9 mouse cellular contexts compared by ENCODE assay signal in genomic region chr5:30072377-30072776, GRCm38 (mm10). TPM values are rescaled to one million over a fixed set of nuclear protein-coding genes. Genes with fewer than 3 reads are reported as not detected.
DNase-seq lines count a peak whose midpoint lies in the region; ATAC-seq and TF ChIP-seq lines count a peak whose summit lies in the region.
"Had no signal": no experiment of that assay in that cellular context is flagged by ENCODE, and none has a peak within 500 bp of the region (broad histone marks: within the 10 kb centered on the region; RNA-seq: fewer than 3 reads in every experiment).

No protein-coding gene starts in this region.

- TF ChIP-seq EP300 in MEL (IDR thresholded peaks at IDR 0.05; ENCODE audit: low read depth in 1 of 2, low read length in 2 of 2) = no peak

- intact Hi-C loops in left cerebral cortex, postnatal 36 days (cut with DNase I) = no loop called here

- no peak overlapping the region for H3K27ac ChIP-seq in heart, embryonic 13.5 days (replicated peaks)
- H3K27ac ChIP-seq in MEL (ENCODE audit: control insufficient read depth, low read depth, low read length) = peak overlapping the region; percentile 44
- H3K27ac ChIP-seq in hindbrain, embryonic 13.5 days = no peak overlapping the region
- H3K27ac ChIP-seq in midbrain, embryonic 13.5 days = no peak overlapping the region

- no peaks in the 10 kb centered on the region for H3K9me3 ChIP-seq in heart, embryonic 13.5 days
- H3K9me3 ChIP-seq in MEL (replicated peaks; ENCODE audit: insufficient read depth, low read length) = no peaks in the 10 kb centered on the region
- no peaks in the 10 kb centered on the region for H3K9me3 ChIP-seq in hindbrain, embryonic 13.5 days
- H3K9me3 ChIP-seq in midbrain, embryonic 13.5 days = no peaks in the 10 kb centered on the region

- peaks cover 21% of the 10 kb centered on the region for H3K79me2 ChIP-seq in MEL (ENCODE audit: control insufficient read depth, insufficient read depth, low read length, poor library complexity)

- peaks cover 40% of the 10 kb centered on the region for H3K36me3 ChIP-seq in heart, embryonic 13.5 days
- H3K36me3 ChIP-seq in MEL (ENCODE audit: control insufficient read depth in 1 of 2, insufficient read depth in 2 of 2, low read length in 2 of 2) = peaks cover 4 to 24% of the 10 kb centered on the region in 2 experiments
- peaks cover 24% of the 10 kb centered on the region for H3K36me3 ChIP-seq in hindbrain, embryonic 13.5 days
- H3K36me3 ChIP-seq in midbrain, embryonic 13.5 days = peaks cover 32% of the 10 kb centered on the region

- peak overlapping the region; percentile 92 for H3K4me3 ChIP-seq in heart, embryonic 13.5 days
- H3K4me3 ChIP-seq in MEL (ENCODE audit: control insufficient read depth in 1 of 2, insufficient read depth in 1 of 2, low read depth in 2 of 2, low read length in 2 of 2) = peak overlapping the region; percentile 61 to 79
- H3K4me3 ChIP-seq in hindbrain, embryonic 13.5 days = peak overlapping the region; percentile 72
- peak overlapping the region; percentile 87 for H3K4me3 ChIP-seq in midbrain, embryonic 13.5 days (replicated peaks)

- no peak for ATAC-seq in heart, embryonic 13.5 days (ENCODE audit: extremely low read depth, insufficient number of reproducible peaks, low FRiP score, low TSS enrichment)
- ATAC-seq in hindbrain, embryonic 13.5 days (ENCODE audit: low FRiP score) = no peak; the same call in 1 of the 2 replicates
- no peak for ATAC-seq in midbrain, embryonic 13.5 days

- TF ChIP-seq RAD21 in MEL (IDR thresholded peaks at IDR 0.05; ENCODE audit: low read depth, low read length) = no peak

- TF ChIP-seq CTCF in MEL (IDR thresholded peaks at IDR 0.05 in 2 of 3, conservative IDR thresholded peaks at IDR 0.05 in 1 of 3; ENCODE audit: control insufficient read depth in 1 of 3, insufficient read depth in 1 of 3, low read depth in 2 of 3, low read length in 3 of 3, poor library complexity in 1 of 3, severe bottlenecking in 1 of 3) = no peak

- peaks cover 17% of the 10 kb centered on the region for H3K4me1 ChIP-seq in heart, embryonic 13.5 days
- peaks cover 0 to 14% of the 10 kb centered on the region in 2 experiments; a peak in 3 of 4 replicates for H3K4me1 ChIP-seq in MEL (ENCODE audit: control insufficient read depth in 1 of 2, insufficient read depth in 2 of 2, low read length in 2 of 2)
- peaks cover 13% of the 10 kb centered on the region for H3K4me1 ChIP-seq in hindbrain, embryonic 13.5 days (replicated peaks)
- H3K4me1 ChIP-seq in midbrain, embryonic 13.5 days (replicated peaks) = peaks cover 15% of the 10 kb centered on the region

- DNase-seq in heart, adult 8-10 months (ENCODE audit: low spot score) = no peak
- peak; percentile 50 for DNase-seq in MEL (ENCODE audit: low read depth, low spot score)
- no peak for DNase-seq in ovary, postnatal 36 days (ENCODE audit: low spot score)
- no peak for DNase-seq in left cerebral cortex, postnatal 36 days (ENCODE audit: low spot score in 2 of 2)
- no peak for DNase-seq in kidney, adult 8-10 months

- no peak for TF ChIP-seq POLR2A in MEL (IDR thresholded peaks at IDR 0.05; ENCODE audit: control insufficient read depth in 1 of 2, insufficient read depth in 1 of 2, low read depth in 1 of 2, low read length in 2 of 2, poor library complexity in 1 of 2)

- H3K9ac ChIP-seq in heart, embryonic 13.5 days = peak overlapping the region; percentile 93
- H3K9ac ChIP-seq in MEL (ENCODE audit: control insufficient read depth, low read depth, low read length, poor library complexity, severe bottlenecking) = peak overlapping the region; percentile 75
- H3K9ac ChIP-seq in hindbrain, embryonic 13.5 days = peak overlapping the region; percentile 80
- peak overlapping the region; percentile 82 for H3K9ac ChIP-seq in midbrain, embryonic 13.5 days (replicated peaks)

- peak overlapping the region; percentile 86 for H3K4me2 ChIP-seq in heart, embryonic 13.5 days
- peak overlapping the region; percentile 93 for H3K4me2 ChIP-seq in hindbrain, embryonic 13.5 days
- H3K4me2 ChIP-seq in midbrain, embryonic 13.5 days (replicated peaks) = peak overlapping the region; percentile 89

- 34% methylated on average over 3 of the region's 3 CpGs for WGBS in heart, embryonic 13.5 days
- WGBS in hindbrain, embryonic 13.5 days = 73% methylated on average over 3 of the region's 3 CpGs
- 52% methylated on average over 3 of the region's 3 CpGs for WGBS in midbrain, embryonic 13.5 days

- no peaks in the 10 kb centered on the region for H3K27me3 ChIP-seq in heart, embryonic 13.5 days (replicated peaks)
- H3K27me3 ChIP-seq in MEL (ENCODE audit: control insufficient read depth in 1 of 2, insufficient read depth in 2 of 2, low read length in 2 of 2) = no peaks in the 10 kb centered on the region
- H3K27me3 ChIP-seq in hindbrain, embryonic 13.5 days = no peaks in the 10 kb centered on the region
- H3K27me3 ChIP-seq in midbrain, embryonic 13.5 days = no peaks in the 10 kb centered on the region

TF ChIP-seq in MEL, 35 proteins besides CTCF, POLR2A, EP300 and RAD21:
- TF ChIP-seq ZNF384 (IDR thresholded peaks at IDR 0.05; ENCODE audit: low read depth, low read length) = no peak
- no peak for TF ChIP-seq TBP (IDR thresholded peaks at IDR 0.05; ENCODE audit: low read depth, low read length)
- TF ChIP-seq RCOR1 (IDR thresholded peaks at IDR 0.05; ENCODE audit: low read depth, low read length) = no peak
- TF ChIP-seq ELF1 (IDR thresholded peaks at IDR 0.05; ENCODE audit: low read depth, low read length) = no peak
- no peak for TF ChIP-seq MAFK (IDR thresholded peaks at IDR 0.05; ENCODE audit: borderline replicate concordance, low read depth, low read length)
- TF ChIP-seq TAL1 (IDR thresholded peaks at IDR 0.05; ENCODE audit: low read length) = no peak
- no peak for TF ChIP-seq UBTF (IDR thresholded peaks at IDR 0.05; ENCODE audit: borderline replicate concordance, insufficient read depth, low read depth, low read length)
- TF ChIP-seq TCF12 (IDR thresholded peaks at IDR 0.05; ENCODE audit: low read depth, low read length) = no peak
- TF ChIP-seq E2F4 (IDR thresholded peaks at IDR 0.05; ENCODE audit: borderline replicate concordance, low read depth, low read length) = no peak
- TF ChIP-seq NELFE (IDR thresholded peaks at IDR 0.05; ENCODE audit: low read depth, low read length) = no peak

RNA-seq across cellular contexts. Expression of gene Tyms, which starts 1.0 kb away (rescaled TPM):
- 117 and 127 TPM in 2 replicates for polyA plus RNA-seq in heart, embryonic 13.5 days (2015; fragmentation: Nextera tagmentation; extraction: Ambion mirVana)
- 1 to 10 TPM; 2.8 to 3.8 (median 3.3) TPM for total RNA-seq in heart, adult 8-10 months (2022)
- total RNA-seq in MEL (2012; rRNA removed) = 150 and 163 TPM in 2 replicates
- 100 to 1,000 TPM in 1 of 2 experiments, not detected in 1; 203 TPM for polyA plus RNA-seq in MEL (2012; ENCODE audit: insufficient read depth in 1 of 2, insufficient read length in 2 of 2, low read depth in 1 of 2, low replicate concordance in 2 of 2, missing spikeins in 1 of 2)
- 67.9 and 68.8 TPM in 2 replicates for polyA plus RNA-seq in hindbrain, embryonic 13.5 days (2015; fragmentation: Nextera tagmentation; extraction: Ambion mirVana)
- 98.4 and 99.3 TPM in 2 replicates for polyA plus RNA-seq in midbrain, embryonic 13.5 days (2015; fragmentation: Nextera tagmentation; extraction: Ambion mirVana)
- total RNA-seq in left cerebral cortex, postnatal 36 days (2021) = 1 to 10 TPM; 4.3 to 5.2 TPM

RNA-seq across cellular contexts. Expression of gene Garem2, which starts 32.6 kb away (rescaled TPM):
- polyA plus RNA-seq in heart, embryonic 13.5 days (2015; fragmentation: Nextera tagmentation; extraction: Ambion mirVana) = 0.17 and 0.25 TPM in 2 replicates
- under 1 TPM in 2 of 4 experiments, not detected in 2; 0.08 to 0.19 TPM for total RNA-seq in heart, adult 8-10 months (2022)
- 0.04 TPM in 1 of 2 replicates, not detected in the other for total RNA-seq in MEL (2012; rRNA removed)
- not detected for polyA plus RNA-seq in MEL (2012; ENCODE audit: insufficient read depth in 1 of 2, insufficient read length in 2 of 2, low read depth in 1 of 2, low replicate concordance in 2 of 2, missing spikeins in 1 of 2)
- polyA plus RNA-seq in hindbrain, embryonic 13.5 days (2015; fragmentation: Nextera tagmentation; extraction: Ambion mirVana) = 14.0 and 15.0 TPM in 2 replicates
- 13.5 and 20.6 TPM in 2 replicates for polyA plus RNA-seq in midbrain, embryonic 13.5 days (2015; fragmentation: Nextera tagmentation; extraction: Ambion mirVana)
- total RNA-seq in left cerebral cortex, postnatal 36 days (2021) = 10 to 100 TPM; 12.0 to 13.0 TPM

RNA-seq across cellular contexts. Expression of gene 3110082J24Rik, which starts 33.5 kb away (rescaled TPM):
- not detected in 2 replicates for polyA plus RNA-seq in heart, embryonic 13.5 days (2015; fragmentation: Nextera tagmentation; extraction: Ambion mirVana)
- not detected for total RNA-seq in heart, adult 8-10 months (2022)
- not detected in 2 replicates for total RNA-seq in MEL (2012; rRNA removed)
- polyA plus RNA-seq in MEL (2012; ENCODE audit: insufficient read depth in 1 of 2, insufficient read length in 2 of 2, low read depth in 1 of 2, low replicate concordance in 2 of 2, missing spikeins in 1 of 2) = not detected
- polyA plus RNA-seq in hindbrain, embryonic 13.5 days (2015; fragmentation: Nextera tagmentation; extraction: Ambion mirVana) = 6.4 and 7.2 TPM in 2 replicates
- 7.6 and 9.9 TPM in 2 replicates for polyA plus RNA-seq in midbrain, embryonic 13.5 days (2015; fragmentation: Nextera tagmentation; extraction: Ambion mirVana)
- total RNA-seq in left cerebral cortex, postnatal 36 days (2021) = 1 to 10 TPM; 3.1 to 3.3 TPM
- total RNA-seq: megakaryocyte-erythroid progenitor cell, adult 5-6 weeks had no signal

RNA-seq across cellular contexts. Expression of gene Il6, which starts 59.5 kb away (rescaled TPM):
- 0.17 and 0.37 TPM in 2 replicates for polyA plus RNA-seq in heart, embryonic 13.5 days (2015; fragmentation: Nextera tagmentation; extraction: Ambion mirVana)
- total RNA-seq in heart, adult 8-10 months (2022) = 1 to 10 TPM in 1 of 4 experiments, not detected in 3; 1.5 TPM
- not detected in 2 replicates for total RNA-seq in MEL (2012; rRNA removed)
- not detected for polyA plus RNA-seq in MEL (2012; ENCODE audit: insufficient read depth in 1 of 2, insufficient read length in 2 of 2, low read depth in 1 of 2, low replicate concordance in 2 of 2, missing spikeins in 1 of 2)
- not detected in 2 replicates for polyA plus RNA-seq in hindbrain, embryonic 13.5 days (2015; fragmentation: Nextera tagmentation; extraction: Ambion mirVana)
- polyA plus RNA-seq in midbrain, embryonic 13.5 days (2015; fragmentation: Nextera tagmentation; extraction: Ambion mirVana) = not detected in 2 replicates
- not detected for total RNA-seq in left cerebral cortex, postnatal 36 days (2021)

Comparison
In these comparisons a context has a peak if more than half of its experiments do, and no peak if none do; other contexts are left out.
1. RNA of gene Garem2, which starts 32.6 kb away (polyA plus RNA-seq): 13.5 to 20.6 TPM in midbrain, embryonic 13.5 days and 14.0 to 15.0 TPM in hindbrain, embryonic 13.5 days; 0.17 to 0.25 TPM in heart, embryonic 13.5 days and not detected in MEL; every median in the first group is over 10 times any median in the second.
2. Peak in every context shown above with its lines, with median percentiles within 50 percentile points of each other: H3K4me2 ChIP-seq, H3K4me3 ChIP-seq and H3K9ac ChIP-seq.